Mouse (Mus musculus) heart, adult 11 months (tissue): ENCODE data around the gene Adssl1.

Experiments
- DNase-seq: peaks from one replicate; pipeline ENCODE4 v3.0.0; 2022

Adssl1 gene

GRCm38 (mm10) chr12:112619686-112620353, at the start of gene Adssl1:
Adssl1 (plus strand) TSS chr12:112620045.
- peak; percentile 99 for DNase-seq

DNA sequence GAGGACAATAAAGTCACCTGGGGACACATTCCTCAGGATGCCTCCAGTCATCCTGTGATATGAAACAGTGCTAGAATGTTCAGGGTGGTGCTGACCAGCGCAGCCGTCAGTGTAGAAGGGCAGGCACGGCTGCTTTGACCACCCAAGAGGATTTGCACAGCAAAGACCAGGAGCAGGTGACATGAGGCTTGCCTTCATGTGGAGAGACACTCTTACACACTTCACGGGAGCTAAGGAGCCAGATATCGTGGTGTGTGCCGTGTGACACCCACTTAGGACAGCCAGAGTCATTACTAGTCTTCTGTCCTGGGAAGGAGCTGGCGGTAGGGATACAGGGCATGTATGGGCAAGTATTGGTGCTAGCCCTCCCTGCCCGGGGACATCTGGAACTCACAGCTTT, 49.7 kb upstream of the Adssl1 start:
- no peak for DNase-seq

GRCm38 (mm10) chr12:112571064-112571463, 48.8 kb upstream of the Adssl1 start:
- DNase-seq: no peak

- no peak for DNase-seq
Measured at GRCm38 (mm10) chr12:112575274-112575986, 44.4 kb upstream of the Adssl1 start.

DNA sequence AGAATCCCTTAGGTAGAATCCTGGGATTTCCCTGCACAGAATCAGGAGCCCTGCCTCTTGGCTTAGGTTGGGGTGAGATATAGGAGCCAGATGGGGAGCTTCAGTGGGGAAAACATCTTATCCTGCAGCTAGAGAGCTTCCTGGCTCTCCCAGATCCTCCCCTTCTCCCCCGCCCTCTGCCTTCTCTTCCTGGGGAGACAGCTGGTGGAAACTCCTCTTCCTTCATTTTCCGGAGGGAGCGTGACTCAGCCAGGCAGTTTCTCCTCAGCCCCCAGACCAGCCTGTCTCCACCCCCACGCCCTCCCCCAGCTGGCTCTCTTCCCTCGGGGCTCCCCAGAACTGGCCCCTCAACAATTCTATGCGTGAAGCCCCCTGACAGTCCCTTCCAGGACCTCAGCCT, 43.5 kb upstream of the Adssl1 start:
- peak; percentile 97 for DNase-seq

DNA sequence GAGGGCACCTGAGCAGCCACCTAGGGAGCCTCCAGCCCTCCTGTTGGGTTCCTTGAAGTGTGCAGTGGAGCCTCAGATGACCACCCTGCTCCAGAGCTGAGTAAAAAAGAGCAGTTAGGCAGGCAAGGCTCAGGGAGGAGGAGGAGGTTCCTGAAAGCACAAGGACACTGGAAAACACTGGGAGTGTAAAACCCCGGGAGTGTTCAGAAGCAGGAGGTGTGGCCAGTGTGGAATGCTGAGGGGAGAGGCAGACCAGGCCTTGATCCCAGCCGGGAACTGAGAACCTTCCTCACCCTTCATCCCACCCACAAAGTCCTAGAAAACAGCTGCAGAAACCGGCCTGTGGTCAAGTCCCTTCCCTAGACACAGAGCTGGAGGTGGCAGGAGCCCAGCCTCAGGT, 43.1 kb upstream of the Adssl1 start:
- DNase-seq: peak; percentile 92

GRCm38 (mm10) chr12:112578296-112579090, 41.4 kb upstream of the Adssl1 start:
- DNase-seq: peak; percentile 91

DNA sequence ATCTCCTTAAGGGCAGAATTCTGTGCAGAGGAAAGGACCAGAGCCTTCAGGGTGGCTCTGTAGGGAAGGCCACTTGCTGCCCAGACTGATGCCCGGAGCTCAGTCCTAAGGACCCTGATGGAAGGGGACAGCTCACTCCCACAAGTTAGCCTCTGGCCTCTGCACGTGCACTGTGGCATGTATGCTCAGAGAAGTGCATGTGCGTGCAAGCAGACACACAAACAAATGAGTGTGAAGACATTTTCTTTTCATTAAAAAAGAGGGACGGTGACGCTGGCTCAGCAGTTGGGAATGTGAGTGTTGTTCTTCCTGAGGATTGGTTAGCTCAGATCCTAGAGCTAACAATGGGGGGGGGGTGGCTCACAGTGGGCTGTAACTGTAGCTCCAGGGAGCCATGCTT, 40.4 kb upstream of the Adssl1 start:
- no peak for DNase-seq

- DNase-seq: no peak
Measured at GRCm38 (mm10) chr12:112579926-112580325, 39.9 kb upstream of the Adssl1 start.

- no peak for DNase-seq
Measured at GRCm38 (mm10) chr12:112581113-112581512, 38.7 kb upstream of the Adssl1 start.

GRCm38 (mm10) chr12:112584954-112585353, 34.9 kb upstream of the Adssl1 start:
- DNase-seq: no peak

DNA sequence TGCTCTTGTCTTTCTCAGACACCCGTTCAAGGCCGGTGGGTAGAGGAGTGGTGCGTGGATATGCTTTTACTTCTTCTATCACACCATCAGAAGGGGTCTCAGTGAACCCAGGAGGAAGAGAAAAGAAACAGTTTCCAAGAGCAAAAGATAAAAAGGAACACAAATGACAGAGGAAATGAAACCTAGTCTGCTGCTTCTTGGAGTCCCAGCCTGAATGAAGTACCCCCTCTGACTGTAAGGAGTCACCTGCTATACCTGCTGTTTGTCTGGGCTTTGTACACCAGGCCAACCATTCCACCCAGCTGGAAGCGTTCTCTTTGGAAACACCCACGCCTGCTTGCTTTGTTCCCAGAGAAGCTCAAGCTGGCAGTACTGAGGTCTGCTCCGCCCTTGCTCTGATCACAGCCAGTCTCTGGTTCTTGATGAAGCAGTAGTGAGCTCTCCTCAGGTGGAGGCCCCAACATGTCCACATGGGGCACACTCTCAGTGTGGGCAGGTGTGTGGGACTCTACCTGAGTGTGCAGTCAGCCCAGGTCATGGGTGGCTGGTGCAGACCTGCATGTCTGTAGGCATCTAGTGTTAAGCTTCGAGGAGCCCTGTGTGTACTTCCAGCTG, 33.8 kb upstream of the Adssl1 start:
- no peak for DNase-seq

GRCm38 (mm10) chr12:112587125-112588124, 32.4 kb upstream of the Adssl1 start:
- DNase-seq: peak; percentile 95

GRCm38 (mm10) chr12:112588426-112589256, 31.2 kb upstream of the Adssl1 start, which contains the start of gene Inf2:
Inf2 (plus strand) TSS chr12:112588784.
- peak; percentile 99 for DNase-seq

GRCm38 (mm10) chr12:112589491-112590191, 30.2 kb upstream of the Adssl1 start:
- DNase-seq: no peak

DNA sequence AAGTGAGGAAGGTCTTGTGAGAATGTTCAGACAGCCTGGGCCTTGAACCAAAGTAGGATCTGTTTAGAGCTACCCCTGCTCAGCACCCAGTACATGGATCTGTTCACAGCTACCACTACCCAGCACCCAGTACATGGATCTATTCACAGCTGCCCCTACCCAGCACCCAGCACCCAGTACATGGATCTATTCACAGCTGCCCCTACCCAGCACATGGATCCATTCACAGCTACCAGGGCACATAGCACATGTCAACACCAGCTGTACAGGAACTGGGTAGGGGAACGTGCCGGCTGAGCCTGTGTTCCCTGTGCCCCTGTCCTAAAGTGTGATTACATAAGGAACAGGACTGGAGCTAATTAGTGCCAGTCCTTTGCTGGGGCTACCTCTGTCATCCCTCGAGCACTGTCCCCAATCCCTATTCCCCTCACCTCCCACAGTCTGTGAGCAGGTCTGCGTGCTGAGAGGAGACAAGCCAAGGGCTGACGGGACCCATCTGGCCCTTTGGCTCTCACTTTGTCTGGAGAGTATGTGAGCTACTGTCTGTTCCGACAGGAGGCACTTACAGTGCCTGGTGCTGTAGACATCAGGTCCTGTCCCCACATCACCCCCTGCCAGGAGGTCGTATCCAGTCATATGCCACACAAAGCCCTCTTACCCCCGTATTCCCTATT, 29.1 kb upstream of the Adssl1 start:
- peak; percentile 87 for DNase-seq

DNA sequence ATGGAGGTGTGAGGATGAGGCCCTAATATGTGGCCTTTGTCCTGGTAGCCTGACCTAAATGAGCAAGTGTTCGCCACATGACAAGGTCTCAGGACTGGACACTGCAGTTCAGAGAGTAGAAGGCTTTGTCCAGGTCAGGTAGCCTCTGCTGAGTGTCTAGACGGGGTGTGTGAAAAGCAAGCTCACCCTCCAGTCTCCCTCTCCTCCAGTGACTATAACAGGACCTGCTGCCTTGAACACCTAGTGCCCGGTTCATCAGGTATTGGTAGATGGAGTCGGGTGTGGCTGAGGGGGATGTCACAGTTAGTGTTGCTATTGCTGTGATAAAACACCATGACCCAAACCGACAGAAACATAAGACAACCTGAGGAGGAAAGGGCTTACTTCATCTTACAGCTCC, 28.6 kb upstream of the Adssl1 start:
- peak; percentile 92 for DNase-seq

GRCm38 (mm10) chr12:112591730-112592129, 28.1 kb upstream of the Adssl1 start:
- DNase-seq: peak; percentile 95

DNA sequence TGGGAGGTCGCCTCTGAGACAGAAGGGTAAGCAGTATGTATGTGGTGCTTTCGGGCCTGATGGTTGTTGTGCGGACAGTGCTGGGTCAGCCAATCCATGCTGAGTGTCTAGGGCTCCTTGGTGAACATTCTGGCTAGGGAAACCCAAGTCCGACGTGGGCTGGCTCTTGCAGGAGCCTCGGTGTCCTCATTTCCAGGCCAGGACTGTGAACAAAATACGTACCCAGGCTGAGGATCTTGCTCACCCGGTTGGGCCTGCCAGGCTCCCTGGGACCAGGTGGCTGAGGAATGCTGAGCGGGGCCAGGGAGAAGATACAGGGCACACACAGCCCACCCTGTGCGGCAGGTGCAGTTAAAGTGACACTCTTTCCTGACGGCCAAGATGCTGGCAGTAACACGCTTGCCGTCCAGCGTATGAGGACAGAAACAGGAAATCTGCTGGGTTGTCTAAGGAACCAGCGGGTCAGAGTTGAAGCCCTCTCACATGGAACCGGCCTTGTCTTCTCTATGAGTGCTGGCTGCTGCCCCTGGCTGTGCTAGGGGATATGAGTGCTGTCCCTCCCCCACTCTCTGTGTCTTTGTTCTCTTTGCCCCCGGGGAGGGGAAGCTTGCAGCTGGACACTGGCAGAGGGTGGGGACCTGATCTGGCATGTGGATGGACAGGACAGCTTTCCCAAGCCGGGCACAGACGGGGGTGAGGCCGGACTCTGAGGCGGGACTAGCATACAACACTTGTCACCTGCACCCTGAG, 26.7 kb upstream of the Adssl1 start:
- DNase-seq: peak; percentile 97
